Comparison of ENCODE assay signal across 15 mouse cellular contexts in the genomic region with DNA sequence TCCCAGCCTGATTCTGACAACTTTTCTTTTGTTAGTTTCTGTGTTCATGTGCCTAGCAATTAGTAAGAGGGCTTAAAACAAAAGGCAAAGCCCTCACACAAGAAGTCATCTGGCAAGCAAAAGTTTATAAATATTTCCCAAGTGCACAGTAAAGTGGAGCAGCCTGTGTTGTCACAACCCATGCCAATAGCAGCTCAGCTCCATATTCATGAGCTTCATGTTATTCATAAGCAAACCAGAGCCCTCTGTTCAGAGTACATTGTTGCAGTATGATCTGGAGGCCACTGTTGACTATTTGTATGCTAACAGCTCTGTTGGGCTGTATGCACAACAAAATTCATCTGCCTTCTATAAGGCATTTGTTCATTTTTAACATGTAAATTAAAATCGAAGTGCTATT.
A peak's percentile ranks its signal among the peaks of the same experiment; 100 is the strongest.
DNase-seq lines count a peak whose midpoint lies in the region; ATAC-seq lines count a peak whose summit lies in the region.
"Had no signal": no experiment of that assay in that cellular context is flagged by ENCODE, and none has a peak within 500 bp of the region (broad histone marks: within the 10 kb centered on the region; RNA-seq: fewer than 3 reads in every experiment).

No protein-coding gene starts in this region.

- DNase-seq in Muller cell, postnatal 12 days (ENCODE audit: inconsistent ontology term), result peak; percentile 63
- peak; percentile 40 for DNase-seq in brain, embryonic 18.5 days (ENCODE audit: low read depth, low spot score)
- peak; percentile 11 for DNase-seq in lung, postnatal 36 days
- no peak for DNase-seq in cerebellum, adult 8-10 months
- no peak for DNase-seq in cerebellum, postnatal 36 days
- DNase-seq: adrenal gland, adult 8-10 months; cerebellum, adult 9-10 months; embryo, embryonic 11 days; heart, adult 2 months had no signal

- no peak overlapping the region for H3K4me3 ChIP-seq in hindbrain, embryonic 15.5 days
- H3K4me3 ChIP-seq in hindbrain, embryonic 13.5 days, result no peak overlapping the region
- H3K4me3 ChIP-seq in heart, embryonic 12.5 days, result no peak overlapping the region
- H3K4me3 ChIP-seq: heart, adult 2 months; kidney, embryonic 15.5 days; neural tube, embryonic 12.5 days had no signal

- H3K27ac ChIP-seq in hindbrain, embryonic 15.5 days (replicated peaks), result no peak overlapping the region
- H3K27ac ChIP-seq in hindbrain, embryonic 13.5 days, result no peak overlapping the region
- no peak overlapping the region for H3K27ac ChIP-seq in heart, embryonic 12.5 days (ENCODE audit: poor library complexity, severe bottlenecking)
- H3K27ac ChIP-seq: heart, adult 2 months; neural tube, embryonic 12.5 days had no signal

- no peaks in the 10 kb centered on the region for H3K36me3 ChIP-seq in hindbrain, embryonic 15.5 days
- no peaks in the 10 kb centered on the region for H3K36me3 ChIP-seq in hindbrain, embryonic 13.5 days
- no peaks in the 10 kb centered on the region for H3K36me3 ChIP-seq in heart, embryonic 12.5 days
- H3K36me3 ChIP-seq: kidney, embryonic 15.5 days; neural tube, embryonic 12.5 days had no signal

- 80% methylated on average over 1 of the region's 1 CpGs for WGBS in hindbrain, embryonic 15.5 days
- WGBS in hindbrain, embryonic 13.5 days, result 94% methylated on average over 1 of the region's 1 CpGs
- 76% methylated on average over 1 of the region's 1 CpGs for WGBS in heart, embryonic 12.5 days

- H3K9me3 ChIP-seq in hindbrain, embryonic 15.5 days, result no peaks in the 10 kb centered on the region
- no peaks in the 10 kb centered on the region for H3K9me3 ChIP-seq in hindbrain, embryonic 13.5 days
- no peaks in the 10 kb centered on the region for H3K9me3 ChIP-seq in heart, embryonic 12.5 days (replicated peaks)
- H3K9me3 ChIP-seq: kidney, embryonic 15.5 days; neural tube, embryonic 12.5 days had no signal

- H3K4me1 ChIP-seq in hindbrain, embryonic 15.5 days (replicated peaks), result no peaks in the 10 kb centered on the region
- H3K4me1 ChIP-seq in hindbrain, embryonic 13.5 days (replicated peaks), result peaks cover 5% of the 10 kb centered on the region; the same call in 1 of the 2 replicates
- 0 out of 2 replicates have a peak, but pooled peaks cover 3% of the 10 kb centered on the region for H3K4me1 ChIP-seq in heart, embryonic 12.5 days (replicated peaks)
- H3K4me1 ChIP-seq: neural tube, embryonic 12.5 days had no signal

- 0 out of 2 replicates have a peak, but pooled peaks have one; percentile 27 for ATAC-seq in hindbrain, embryonic 15.5 days (ENCODE audit: low FRiP score, low read depth)
- ATAC-seq in hindbrain, embryonic 13.5 days (ENCODE audit: low FRiP score), result no peak
- no peak for ATAC-seq in heart, embryonic 12.5 days (ENCODE audit: insufficient number of reproducible peaks, low FRiP score)
- ATAC-seq: inflammation-experienced regulatory T-cells, adult 6 months had no signal

- no peak overlapping the region for H3K9ac ChIP-seq in hindbrain, embryonic 15.5 days
- H3K9ac ChIP-seq in hindbrain, embryonic 13.5 days, result no peak overlapping the region
- no peak overlapping the region for H3K9ac ChIP-seq in heart, embryonic 12.5 days
- H3K9ac ChIP-seq: kidney, embryonic 15.5 days; neural tube, embryonic 12.5 days had no signal

- H3K4me2 ChIP-seq in hindbrain, embryonic 15.5 days, result no peak overlapping the region
- H3K4me2 ChIP-seq in hindbrain, embryonic 13.5 days, result no peak overlapping the region
- no peak overlapping the region for H3K4me2 ChIP-seq in heart, embryonic 12.5 days
- H3K4me2 ChIP-seq: kidney, embryonic 15.5 days; neural tube, embryonic 12.5 days had no signal

- no peaks in the 10 kb centered on the region for H3K27me3 ChIP-seq in hindbrain, embryonic 15.5 days
- no peaks in the 10 kb centered on the region for H3K27me3 ChIP-seq in hindbrain, embryonic 13.5 days
- no peaks in the 10 kb centered on the region for H3K27me3 ChIP-seq in heart, embryonic 12.5 days (replicated peaks)
- H3K27me3 ChIP-seq: kidney, embryonic 15.5 days; neural tube, embryonic 12.5 days had no signal

Comparison
In these comparisons a context has a peak if more than half of its experiments do, and no peak if none do; other contexts are left out.
1. DNase-seq: peak in Muller cell, postnatal 12 days (single experiment), brain, embryonic 18.5 days (single experiment) and lung, postnatal 36 days (single experiment); none in cerebellum, adult 8-10 months (single experiment) and cerebellum, postnatal 36 days (0 of 2).